Mouse (Mus musculus) thymus, adult 2 months (tissue): ENCODE results near the gene Slc24a3.

Experiments used
- CTCF ChIP-seq: fragments of 200-500 bp; IDR thresholded peaks from 2 replicates; pipeline ENCODE4 v1.5.1; 2012; ENCODE audit warnings: mild to moderate bottlenecking, control low read depth, low read length, moderate library complexity, borderline replicate concordance; ENCODE audit not compliant: control insufficient read depth, poor library complexity, insufficient read depth; ENCODE audit errors: extremely low read depth
- POLR2A ChIP-seq: fragments of 200-500 bp; IDR thresholded peaks from 2 replicates; pipeline ENCODE4 v1.6.1; 2012; ENCODE audit warnings: mild to moderate bottlenecking, low read length, control low read depth, moderate library complexity; ENCODE audit not compliant: control insufficient read depth, poor library complexity, insufficient read depth; ENCODE audit errors: extremely low read depth

DNA sequence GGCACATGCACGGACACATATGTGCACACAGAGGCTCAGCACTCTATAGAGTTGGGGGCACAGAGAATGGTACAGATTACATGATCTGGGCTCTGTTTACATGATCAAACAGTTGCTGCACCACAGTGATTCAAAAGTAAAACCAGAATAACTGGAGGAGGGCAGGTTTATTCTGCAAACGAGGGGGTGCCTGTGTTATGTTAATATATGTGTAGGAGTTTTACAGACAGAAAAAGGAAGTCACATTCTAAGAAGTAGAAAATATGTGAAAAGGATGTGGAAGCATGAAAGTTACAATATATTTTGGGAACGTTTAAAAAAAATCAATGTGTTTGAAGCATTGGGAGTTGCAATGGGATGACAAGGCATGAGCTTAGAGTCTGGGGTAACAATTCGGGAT lies 175.4 kb downstream of the Slc24a3 start:
- TF ChIP-seq CTCF, result no peak
- TF ChIP-seq POLR2A, result no peak
